Mouse (Mus musculus) left cerebral cortex, postnatal 10 days (tissue): ENCODE measurements around the gene Riok1. TPM values are rescaled to one million over a fixed set of nuclear protein-coding genes. Genes with fewer than 3 reads are reported as not detected.

Experiments
- DNase-seq, 2 experiments: peaks; one replicate each; pipeline ENCODE4 v3.0.0; 2021 to 2022; ENCODE audit warnings: low spot score in 2 of 2, mixed read lengths in 1 of 2; ENCODE audit errors: extremely low spot score in 1 of 2
- intact Hi-C: fragments of 180-260 bp; cut with DNase I; formaldehyde crosslinking; loops from one replicate; pipeline ENCODE4 v1.15.1; 2025
- microRNA-seq: library from miRNA; unstranded; fragments of <30 nt; microRNA quantifications from one replicate; pipeline ENCODE4 v1.2.0, GENCODE M21; 2022
- total RNA-seq, 2 experiments: library from RNA; stranded (reverse); gene quantifications; 2 replicates each; pipeline ENCODE4 v1.2.3; 2021

Gene Riok1
- total RNA-seq, 2 experiments from 2014 or later = 23.3 to 24.5 TPM

GRCm38 (mm10) chr13:38104501-38104900 lies 67.7 kb downstream of the Riok1 start:
- intact Hi-C loops = no loop called here
- DNase-seq = no peak

GRCm38 (mm10) chr13:38109081-38109480 lies 72.3 kb downstream of the Riok1 start:
- DNase-seq = no peak
- intact Hi-C loops = no loop called here

Small RNA genes lying within 50 kb of the gene (microRNA-seq; reads per million reads assigned to microRNA genes)
- not detected for gene Gm27387

Other genes with a start within 250 kb of the Riok1 start
- 10 to 100 TPM; 85.1 to 87.1 TPM for gene Ssr1, start 42.8 kb upstream of the Riok1 start, total RNA-seq
- gene Cage1, start 74 bp downstream of the Riok1 start, total RNA-seq = 1 to 10 TPM; 2.7 to 2.9 TPM
- under 1 TPM; 0.26 to 0.41 TPM for gene Dsp, start 114.3 kb downstream of the Riok1 start, total RNA-seq
- 10 to 100 TPM; 15.2 to 16.4 TPM for gene Snrnp48, start 167.9 kb downstream of the Riok1 start, total RNA-seq